Mouse (Mus musculus): ENCODE data around the gene Prmt9.

Gene Prmt9

GRCm38 (mm10) chr8:77534358-77534992 is 14.7 kb upstream of the Prmt9 start:
- DNase-seq (ENCODE audit: low spot score in 2 of 2) = no peak

- DNase-seq (ENCODE audit: low spot score in 2 of 2) = peak in 1 of 2 experiments; percentile 53
Measured at GRCm38 (mm10) chr8:77535026-77535595, 14.1 kb upstream of the Prmt9 start.

GRCm38 (mm10) chr8:77536821-77537220 is 12.4 kb upstream of the Prmt9 start:
- DNase-seq (ENCODE audit: low spot score in 2 of 2) = no peak

- no peak for DNase-seq (ENCODE audit: low spot score in 2 of 2)
Measured at GRCm38 (mm10) chr8:77538256-77538655, 10.9 kb upstream of the Prmt9 start.

GRCm38 (mm10) chr8:77543152-77543777 is 5.9 kb upstream of the Prmt9 start:
- DNase-seq (ENCODE audit: low spot score in 2 of 2) = no peak

- DNase-seq (ENCODE audit: low spot score in 2 of 2) = no peak
Measured at GRCm38 (mm10) chr8:77544428-77544827, 4.8 kb upstream of the Prmt9 start.

GRCm38 (mm10) chr8:77545616-77546015 is 3.6 kb upstream of the Prmt9 start:
- DNase-seq (ENCODE audit: low spot score in 2 of 2) = no peak

- DNase-seq (ENCODE audit: low spot score in 2 of 2) = peak in 1 of 2 experiments; percentile 41
Measured at GRCm38 (mm10) chr8:77549881-77550580, 834 bp downstream of the Prmt9 start.

- DNase-seq (ENCODE audit: low spot score in 2 of 2) = no peak
Measured at GRCm38 (mm10) chr8:77552491-77552890, 3.3 kb downstream of the Prmt9 start.

- DNase-seq (ENCODE audit: low spot score in 2 of 2) = no peak
Measured at GRCm38 (mm10) chr8:77561441-77561840, 12.2 kb downstream of the Prmt9 start.

- no peak for DNase-seq (ENCODE audit: low spot score in 2 of 2)
Measured at GRCm38 (mm10) chr8:77574229-77574628, 25.0 kb downstream of the Prmt9 start.

- no peak for DNase-seq (ENCODE audit: low spot score in 2 of 2)
Measured at GRCm38 (mm10) chr8:77577674-77578073, 28.5 kb downstream of the Prmt9 start.

- DNase-seq (ENCODE audit: low spot score in 2 of 2) = no peak
Measured at GRCm38 (mm10) chr8:77584174-77584573, 35.0 kb downstream of the Prmt9 start.

- no peak for DNase-seq (ENCODE audit: low spot score in 2 of 2)
Measured at GRCm38 (mm10) chr8:77609621-77610020, 60.4 kb downstream of the Prmt9 start.

- DNase-seq (ENCODE audit: low spot score in 2 of 2) = peak; percentile 94 to 95
Measured at GRCm38 (mm10) chr8:77610374-77610969, 61.3 kb downstream of the Prmt9 start, which contains the start of gene Tmem184c. TSS of gene Tmem184c (minus strand) at chr8:77610698.

GRCm38 (mm10) chr8:77617916-77618315 is 68.7 kb downstream of the Prmt9 start:
- DNase-seq (ENCODE audit: low spot score in 2 of 2) = peak in 1 of 2 experiments; percentile 22

GRCm38 (mm10) chr8:77623677-77624209 is 74.5 kb downstream of the Prmt9 start:
- no peak for DNase-seq (ENCODE audit: low spot score in 2 of 2)

GRCm38 (mm10) chr8:77629858-77630537 is 80.8 kb downstream of the Prmt9 start:
- DNase-seq (ENCODE audit: low spot score in 2 of 2) = peak; percentile 38 to 80

- DNase-seq (ENCODE audit: low spot score in 2 of 2) = no peak
Measured at GRCm38 (mm10) chr8:77630691-77631090, 81.5 kb downstream of the Prmt9 start.

Data from spleen, postnatal 10 days (tissue).